Mouse (Mus musculus) right cerebral cortex, adult 18-20 months (tissue): ENCODE data around the gene Cct3.
"Not testable (repeated sequence)": the region's sequence is repeated elsewhere in the genome, so short reads cannot be mapped to it uniquely, and the experiment has no call there.

Experiments used
- DNase-seq: peaks from one replicate; pipeline ENCODE4 v3.0.0; 2022; ENCODE audit warnings: mixed read lengths

The Cct3 gene

GRCm38 (mm10) chr3:88296561-88297318, at the start of gene Cct3, which contains the start of gene Tsacc:
TSS of gene Cct3 (plus strand) at chr3:88297116.
TSS of gene Tsacc (minus strand) at chr3:88296999.
- peak; percentile 98 for DNase-seq

DNA sequence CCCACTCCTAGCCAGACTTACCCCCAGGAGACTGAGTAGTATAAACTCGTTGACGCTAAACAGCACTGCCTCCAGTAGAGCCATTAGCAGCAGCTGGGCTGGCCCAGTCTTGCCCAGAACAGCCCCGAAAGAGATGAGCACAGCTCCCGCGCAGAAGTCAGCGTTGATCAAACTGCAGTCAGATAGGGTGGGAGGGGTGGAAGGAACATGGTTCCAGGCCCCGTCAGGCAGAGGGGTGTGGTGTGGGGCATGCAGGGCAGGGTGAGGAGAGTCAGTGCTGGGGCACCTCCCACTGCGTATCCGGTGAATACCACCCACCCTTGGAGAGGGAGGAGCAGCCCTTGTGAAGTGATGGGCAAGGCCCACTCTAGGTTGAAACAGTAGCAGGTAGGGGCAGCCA, 49.2 kb upstream of the Cct3 start:
- DNase-seq, result no peak

- DNase-seq, result no peak
These were observed 48.5 kb upstream of the Cct3 start for GRCm38 (mm10) chr3:88248406-88248805.

GRCm38 (mm10) chr3:88252739-88253138, 44.2 kb upstream of the Cct3 start:
- DNase-seq, result no peak

- DNase-seq, result no peak
These were observed 42.5 kb upstream of the Cct3 start, which contains the start of gene Rhbg for GRCm38 (mm10) chr3:88254268-88254926. TSS of gene Rhbg (minus strand) at chr3:88254709.

DNA sequence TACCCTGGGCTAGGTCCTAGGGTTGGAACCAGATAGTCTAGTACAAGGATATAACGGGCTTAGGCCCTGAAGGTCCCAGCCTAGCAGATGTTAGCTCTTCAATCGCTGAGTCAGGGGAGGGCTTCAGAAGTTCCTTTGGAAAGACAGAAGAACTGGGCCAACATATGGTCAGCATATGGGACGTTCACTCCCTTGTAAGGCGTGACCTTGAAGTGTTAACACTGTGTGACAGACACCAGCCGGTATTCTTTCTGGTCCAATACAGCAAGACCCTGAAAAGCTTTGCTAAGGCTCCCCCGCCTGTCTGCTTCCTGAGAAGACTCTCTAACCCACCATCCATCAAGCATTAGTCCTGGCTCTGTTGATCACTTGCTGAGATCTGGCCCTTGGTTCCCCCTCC, 41.0 kb upstream of the Cct3 start:
- DNase-seq, result no peak

DNA sequence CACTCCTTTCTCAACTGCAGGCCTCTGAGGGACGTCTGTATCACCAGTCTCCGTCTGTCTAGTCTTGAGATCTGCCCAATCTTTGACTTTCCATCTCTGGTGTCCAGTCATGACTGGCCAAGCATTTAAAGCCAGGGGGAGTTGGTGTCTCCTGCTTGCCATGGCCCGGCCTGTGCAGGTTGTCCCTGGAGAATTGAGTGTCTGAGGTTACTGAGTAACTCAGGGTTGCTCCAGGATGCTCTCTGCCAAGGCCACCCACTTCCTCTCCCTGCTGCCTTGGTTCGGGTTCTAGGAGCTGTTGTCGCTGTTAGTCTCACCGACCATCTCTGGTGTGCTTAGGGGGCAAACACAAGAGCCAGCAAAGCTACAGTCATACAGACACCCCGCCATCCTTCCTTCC, 40.5 kb upstream of the Cct3 start:
- no peak for DNase-seq

GRCm38 (mm10) chr3:88262346-88262745, 34.6 kb upstream of the Cct3 start:
- no peak for DNase-seq

DNA sequence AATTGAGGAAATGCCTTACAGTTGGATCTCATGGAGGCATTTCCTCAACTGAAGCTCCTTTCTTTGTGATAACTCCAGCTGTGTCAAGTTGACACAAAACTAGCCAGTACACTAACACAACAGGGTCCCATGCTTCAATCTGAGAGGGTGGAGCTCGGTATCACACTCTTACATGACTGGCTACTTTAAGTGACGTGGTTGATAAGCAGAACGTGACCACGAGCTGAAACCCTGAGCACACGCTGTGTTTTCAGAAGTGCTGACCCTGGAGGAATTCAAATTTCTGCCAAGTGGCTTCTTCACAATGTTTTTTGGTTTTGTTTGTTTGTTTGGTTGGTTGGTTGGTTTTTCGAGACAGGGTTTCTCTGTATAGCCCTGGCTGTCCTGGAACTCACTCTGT, 28.9 kb upstream of the Cct3 start:
- DNase-seq, result not testable (repeated sequence)

GRCm38 (mm10) chr3:88268991-88269390, 27.9 kb upstream of the Cct3 start:
- no peak for DNase-seq

- DNase-seq, result not testable (repeated sequence)
These were observed 25.6 kb upstream of the Cct3 start for GRCm38 (mm10) chr3:88271298-88271697.

- DNase-seq, result no peak
These were observed 25.1 kb upstream of the Cct3 start for GRCm38 (mm10) chr3:88271859-88272258.

GRCm38 (mm10) chr3:88274002-88274401, 22.9 kb upstream of the Cct3 start:
- no peak for DNase-seq

GRCm38 (mm10) chr3:88276121-88276520, 20.8 kb upstream of the Cct3 start:
- DNase-seq, result no peak

DNA sequence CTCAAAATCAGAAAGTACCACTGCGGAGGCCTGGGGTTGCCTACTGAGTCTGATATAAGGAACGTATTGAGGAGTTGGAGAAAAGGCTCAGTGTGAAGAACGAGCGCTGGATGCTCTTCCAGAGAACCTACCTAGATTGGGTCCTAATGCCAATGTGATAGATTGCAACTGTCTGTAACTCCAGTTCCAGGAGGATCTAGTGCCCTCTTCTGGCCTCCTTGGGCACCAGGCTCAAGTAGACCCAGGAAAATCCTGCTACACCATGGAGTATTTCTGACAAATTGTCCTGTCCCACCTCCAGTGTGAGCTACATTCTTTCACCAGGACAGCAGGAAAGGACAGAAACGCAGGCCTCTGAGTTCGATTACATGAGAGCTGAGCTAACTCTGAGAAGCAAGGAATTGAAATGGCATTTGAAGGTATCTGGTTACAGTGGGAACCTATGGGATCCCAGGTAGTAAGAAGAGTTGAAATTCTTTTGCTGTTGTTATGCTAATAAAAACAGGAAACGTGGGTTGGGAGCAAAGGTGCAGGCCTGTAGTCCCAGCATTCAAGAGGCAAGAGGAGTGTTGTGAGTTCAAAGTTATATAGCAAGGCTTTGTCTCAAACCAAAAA, 20.3 kb upstream of the Cct3 start:
- DNase-seq, result peak; percentile 19

DNA sequence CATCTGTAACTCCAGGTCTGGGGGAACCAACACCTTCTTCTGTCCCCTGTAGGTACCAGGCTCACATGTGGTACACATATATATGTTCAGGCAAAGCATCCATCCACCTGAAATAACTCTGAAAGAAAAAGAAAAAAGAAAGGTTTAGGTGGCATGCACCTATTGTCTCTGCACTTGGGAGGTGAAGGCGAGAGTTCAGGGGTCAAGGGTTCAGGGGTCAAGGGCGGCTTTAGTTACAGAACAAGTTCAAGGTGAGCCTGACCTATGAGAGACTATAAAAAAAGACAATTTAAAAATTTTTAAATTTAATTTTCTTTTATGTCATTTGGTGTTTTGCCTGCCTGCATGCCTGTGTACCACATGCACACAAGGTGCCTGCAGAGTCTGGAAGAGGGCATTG, 16.9 kb upstream of the Cct3 start:
- no peak for DNase-seq

DNA sequence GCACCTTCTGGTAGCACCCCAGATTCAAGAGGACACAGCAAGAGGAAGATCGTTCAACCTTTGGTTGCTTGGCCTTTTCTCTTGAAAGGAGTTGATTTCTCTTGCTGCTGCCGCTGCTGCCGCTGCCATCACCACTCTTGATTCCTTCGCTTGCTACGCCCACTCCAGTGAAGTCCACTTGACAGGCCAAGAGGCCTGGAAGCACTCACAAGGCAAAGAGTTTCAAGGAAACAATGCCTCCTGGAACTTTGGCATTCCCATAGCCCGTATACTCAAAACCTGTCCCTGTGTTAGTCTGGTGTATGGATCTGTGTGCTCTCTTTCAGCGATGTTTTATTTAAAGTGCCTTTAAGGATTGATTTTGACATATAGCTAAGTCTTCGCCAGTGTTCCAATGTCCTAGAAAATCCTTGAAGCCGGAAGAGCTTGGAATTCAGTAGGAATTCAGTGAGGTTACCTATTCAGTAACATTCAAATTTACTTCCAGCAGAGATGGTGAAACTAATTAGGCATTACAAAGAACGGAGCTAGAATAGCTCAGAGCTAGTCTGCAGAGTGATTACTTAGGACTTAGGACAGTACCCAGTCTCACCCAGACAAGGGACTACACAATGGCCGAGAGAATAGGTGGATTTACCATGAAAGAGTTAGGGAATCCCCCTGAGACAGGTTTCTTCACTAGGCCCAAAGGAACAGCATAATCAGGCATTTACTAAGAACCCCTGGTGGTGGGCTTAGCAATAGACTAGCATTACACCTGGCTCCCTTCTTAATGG, 15.6 kb upstream of the Cct3 start:
- DNase-seq, result not testable (repeated sequence)

DNA sequence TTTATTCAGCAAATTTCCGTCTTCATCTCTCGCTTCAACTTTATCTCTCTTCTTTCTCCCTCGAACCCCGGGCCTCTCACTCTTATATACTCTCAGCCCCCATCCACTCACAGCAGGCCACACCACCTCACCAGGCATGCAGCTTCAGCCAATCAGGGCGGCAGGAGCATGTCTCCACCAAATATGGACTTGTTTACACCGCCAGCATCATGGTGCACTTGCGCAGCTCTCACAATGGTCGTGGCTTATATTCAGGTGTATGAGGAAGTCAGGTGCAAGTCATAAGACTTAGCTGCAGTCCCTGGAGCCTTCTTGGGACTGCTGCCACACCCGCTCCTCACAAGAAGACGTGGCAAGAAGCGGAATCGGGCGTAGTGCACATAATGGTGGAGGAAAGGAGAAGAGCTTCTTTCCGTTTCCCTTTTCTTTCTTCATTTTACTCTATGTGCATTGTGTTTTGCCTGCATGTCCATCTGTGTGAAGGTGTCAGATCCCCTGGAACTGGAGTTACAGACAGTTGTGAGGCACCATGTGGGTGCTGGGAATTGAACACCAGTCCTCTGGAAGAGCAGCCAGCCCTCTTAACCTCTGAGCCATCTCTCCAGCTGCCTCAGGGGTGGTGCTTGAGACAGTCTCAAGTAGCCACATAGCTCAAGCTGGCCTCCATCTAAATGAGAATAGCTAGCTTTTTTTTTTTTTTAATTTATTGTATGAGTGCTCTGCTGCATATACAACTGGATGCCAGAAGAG, 11.9 kb upstream of the Cct3 start:
- not testable (repeated sequence) for DNase-seq

GRCm38 (mm10) chr3:88285565-88285895, 11.4 kb upstream of the Cct3 start:
- DNase-seq, result not testable (repeated sequence)

- no peak for DNase-seq
These were observed 9.8 kb upstream of the Cct3 start, which contains the start of gene Gm38392 for GRCm38 (mm10) chr3:88287110-88287509. TSS of gene Gm38392 (minus strand) at chr3:88287210.

DNA sequence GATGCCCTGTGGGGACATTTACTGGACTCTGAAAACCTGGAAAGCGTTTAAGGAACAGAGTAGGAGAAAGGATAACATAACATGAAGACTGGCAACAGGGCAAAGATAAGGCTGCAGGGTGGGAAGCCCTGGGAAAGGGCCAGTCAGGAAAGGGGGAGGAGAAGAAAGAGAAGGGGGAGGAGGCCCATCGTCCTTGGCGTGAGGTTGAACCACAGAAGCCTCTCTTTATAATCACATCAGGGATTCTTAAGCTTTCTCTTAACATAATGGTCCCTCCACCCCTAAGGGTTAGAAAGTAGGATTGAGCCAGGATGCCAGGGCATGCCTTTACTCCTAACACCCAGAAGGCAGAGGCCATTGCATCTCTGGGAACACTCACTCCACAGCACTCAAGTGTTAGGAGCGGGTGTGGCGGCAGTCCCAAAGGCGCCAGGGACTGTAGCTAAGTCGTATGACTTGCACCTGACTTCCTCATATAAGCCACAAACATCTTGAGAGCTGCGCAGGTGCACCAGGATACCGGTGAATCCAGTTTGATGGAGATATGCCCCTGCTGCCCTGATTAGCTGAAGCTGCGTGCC, 8.7 kb upstream of the Cct3 start:
- not testable (repeated sequence) for DNase-seq

- DNase-seq, result no peak
These were observed 4.9 kb upstream of the Cct3 start for GRCm38 (mm10) chr3:88291970-88292369.
